Mouse (Mus musculus) limb, embryonic 11.5 days (tissue): Measurements from ENCODE around the gene Krt75. TPM values are rescaled to one million over a fixed set of nuclear protein-coding genes. Genes with fewer than 3 reads are reported as not detected.

Source experiments
- ATAC-seq: fragments of 200-750 bp; cut with Nextera tagmentation; 2 replicates; pipeline ENCODE4 v1.8.0; 2017; ENCODE audit warnings: low read depth; ENCODE audit not compliant: insufficient number of reproducible peaks, low FRiP score, low TSS enrichment
- DNase-seq: peaks from one replicate; pipeline ENCODE4 v3.0.0-alpha.2; 2015; ENCODE audit warnings: low spot score
- H3K27ac ChIP-seq: fragments of 300-500 bp; sonication (generic); replicated peaks from 2 replicates; pipeline ENCODE4 v1.5.1; 2014; ENCODE audit warnings: low read depth, mild to moderate bottlenecking, low read length
- H3K27me3 ChIP-seq: fragments of 300-500 bp; sonication (generic); 2 replicates; pipeline ENCODE4 v1.6.1; 2014; ENCODE audit warnings: mild to moderate bottlenecking, low read length, mixed read lengths; ENCODE audit not compliant: control insufficient read depth, insufficient read depth
- H3K36me3 ChIP-seq: fragments of 300-500 bp; sonication (generic); 2 replicates; pipeline ENCODE4 v1.6.1; 2014; ENCODE audit warnings: mild to moderate bottlenecking, low read length, moderate library complexity, mixed read lengths; ENCODE audit not compliant: control insufficient read depth, insufficient read depth
- H3K4me1 ChIP-seq: fragments of 300-500 bp; sonication (generic); 2 replicates; pipeline ENCODE4 v1.6.1; 2014; ENCODE audit warnings: low read length, mixed read lengths; ENCODE audit not compliant: control insufficient read depth, insufficient read depth
- H3K4me2 ChIP-seq: fragments of 300-500 bp; sonication (generic); 2 replicates; pipeline ENCODE4 v1.6.1; 2014; ENCODE audit warnings: low read depth, mild to moderate bottlenecking, moderate library complexity; ENCODE audit not compliant: severe bottlenecking
- H3K4me3 ChIP-seq: fragments of 300-500 bp; sonication (generic); 2 replicates; pipeline ENCODE4 v1.5.1; 2014; ENCODE audit warnings: low read depth, low read length
- H3K9ac ChIP-seq: fragments of 300-500 bp; sonication (generic); 2 replicates; pipeline ENCODE4 v1.6.1; 2014; ENCODE audit warnings: mild to moderate bottlenecking, low read length
- H3K9me3 ChIP-seq: fragments of 300-500 bp; sonication (generic); 2 replicates; pipeline ENCODE4 v1.6.1; 2016; ENCODE audit warnings: low read length; ENCODE audit not compliant: control insufficient read depth
- WGBS: fragments of 180-500 bp; shearing (Covaris S2); extraction: QIAGEN DNeasy Blood & Tissue Kit; methylation state at CpG from one replicate; pipeline ENCODE4 v1.1.7; 2014; 5-methylcytosine and 5-hydroxymethylcytosine counted together
- polyA plus RNA-seq: library from polyadenylated mRNA; unstranded; fragments of >200 nt; fragmentation: Nextera tagmentation; extraction: Ambion mirVana; gene quantifications from 2 replicates; pipeline ENCODE4 v1.2.1, GENCODE M21; 2014

Gene Krt75
- polyA plus RNA-seq, result not detected in 2 replicates

GRCm38 (mm10) chr15:101573796-101574345 lies at the start of gene Krt75:
Gene Krt75 (minus strand): TSS chr15:101573904.
- H3K36me3 ChIP-seq, result no peaks in the 10 kb centered on the region
- ATAC-seq (no peak), DNase-seq (no peak)
- 60% methylated on average over 15 of the region's 15 CpGs for WGBS
- 0 out of 2 replicates have a peak within 1 kb of the TSS, but pooled peaks have one; percentile 21 for H3K27ac ChIP-seq
- H3K27me3 ChIP-seq, result no peaks in the 10 kb centered on the region
- peaks cover 7% of the 10 kb centered on the region; the same call in 1 of the 2 replicates for H3K4me1 ChIP-seq
- H3K9ac ChIP-seq, result no peak within 1 kb of the TSS
- no peak within 1 kb of the TSS for H3K4me3 ChIP-seq
- no peak within 1 kb of the TSS for H3K4me2 ChIP-seq
- no peaks in the 10 kb centered on the region; the same call in 1 of the 2 replicates for H3K9me3 ChIP-seq

DNA sequence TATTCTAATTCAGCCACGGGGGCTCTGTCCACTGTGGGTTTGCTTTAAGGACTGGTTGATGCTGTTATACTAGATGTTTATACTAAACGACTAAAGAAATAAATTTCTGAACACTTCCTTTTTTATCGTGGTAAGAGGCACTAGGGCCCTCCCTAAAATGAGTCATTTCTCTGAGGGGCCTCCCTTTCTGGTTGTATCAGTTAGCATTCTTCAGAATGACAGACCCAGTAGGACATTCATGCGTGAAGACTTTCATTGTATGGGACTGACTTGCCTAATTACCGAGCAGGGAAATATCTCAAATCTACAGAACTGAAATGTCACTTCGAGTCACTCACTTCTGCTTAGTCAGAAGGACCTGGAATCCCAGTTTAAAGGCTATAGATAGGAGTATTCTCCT lies 25.4 kb upstream of the Krt75 start:
- H3K4me3 ChIP-seq, result no peak overlapping the region
- 77% methylated on average over 6 of the region's 6 CpGs for WGBS
- no peaks in the 10 kb centered on the region for H3K9me3 ChIP-seq
- H3K4me1 ChIP-seq, result no peaks in the 10 kb centered on the region
- ATAC-seq, result no peak
- H3K9ac ChIP-seq, result no peak overlapping the region
- no peaks in the 10 kb centered on the region for H3K36me3 ChIP-seq
- no peak overlapping the region for H3K4me2 ChIP-seq
- no peak overlapping the region for H3K27ac ChIP-seq
- H3K27me3 ChIP-seq, result no peaks in the 10 kb centered on the region
- DNase-seq, result no peak

- Histone ChIP-seq H3K27me3 (no peaks in the 10 kb centered on the region), H3K4me1 (no peaks in the 10 kb centered on the region), H3K9me3 (no peaks in the 10 kb centered on the region), H3K9ac (no peak overlapping the region), H3K4me2 (no peak overlapping the region), H3K27ac (no peak overlapping the region), H3K4me3 (no peak overlapping the region), H3K36me3 (no peaks in the 10 kb centered on the region)
- no peak for ATAC-seq
- DNase-seq, result no peak
- 80% methylated on average over 10 of the region's 10 CpGs for WGBS
These were observed 14.5 kb upstream of the Krt75 start for GRCm38 (mm10) chr15:101588216-101588615.

GRCm38 (mm10) chr15:101584456-101584855 lies 10.8 kb upstream of the Krt75 start:
- WGBS, result 49% methylated on average over 2 of the region's 2 CpGs
- Histone ChIP-seq H3K27me3 (no peaks in the 10 kb centered on the region), H3K27ac (no peak overlapping the region), H3K36me3 (no peaks in the 10 kb centered on the region), H3K9me3 (no peaks in the 10 kb centered on the region), H3K9ac (no peak overlapping the region), H3K4me2 (no peak overlapping the region), H3K4me1 (no peaks in the 10 kb centered on the region), H3K4me3 (no peak overlapping the region)
- DNase-seq, result no peak
- ATAC-seq, result no peak

GRCm38 (mm10) chr15:101583211-101583965 lies 9.7 kb upstream of the Krt75 start:
- H3K4me1 ChIP-seq, result no peaks in the 10 kb centered on the region
- WGBS, result 79% methylated on average over 8 of the region's 8 CpGs
- H3K4me3 ChIP-seq, result no peak overlapping the region

DNA sequence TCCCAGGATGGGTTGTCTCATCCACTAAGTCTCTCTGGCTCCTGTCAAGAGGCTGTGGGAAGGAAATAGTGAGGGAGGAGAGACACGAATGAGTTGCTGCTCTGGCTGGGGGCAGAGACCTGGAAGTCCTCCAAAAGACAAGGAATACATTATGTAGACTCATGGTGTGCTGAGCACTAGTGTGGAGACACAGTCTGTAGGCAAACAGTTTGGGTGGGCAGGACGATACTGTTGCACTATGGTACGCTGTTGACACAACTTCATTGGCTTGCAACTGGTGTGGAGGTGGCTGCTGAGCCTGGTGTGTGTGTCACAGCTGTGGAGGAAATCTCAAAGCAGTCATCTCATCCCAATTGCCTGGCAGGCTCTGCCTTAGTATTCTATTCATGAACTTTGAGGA lies 8.0 kb upstream of the Krt75 start:
- H3K4me3 ChIP-seq, result no peak overlapping the region
- no peaks in the 10 kb centered on the region for H3K4me1 ChIP-seq
- H3K4me2 ChIP-seq, result no peak overlapping the region
- DNase-seq, result no peak
- no peaks in the 10 kb centered on the region for H3K27me3 ChIP-seq
- WGBS, result 85% methylated on average over 3 of the region's 3 CpGs
- H3K27ac ChIP-seq, result no peak overlapping the region
- no peak for ATAC-seq
- no peaks in the 10 kb centered on the region for H3K36me3 ChIP-seq
- H3K9ac ChIP-seq, result no peak overlapping the region
- no peaks in the 10 kb centered on the region for H3K9me3 ChIP-seq

More at GRCm38 (mm10) chr15:101583211-101583965, 9.7 kb upstream of the Krt75 start:
- Histone ChIP-seq H3K27ac (no peak overlapping the region), H3K4me2 (no peak overlapping the region), H3K9ac (no peak overlapping the region), H3K9me3 (no peaks in the 10 kb centered on the region), H3K36me3 (no peaks in the 10 kb centered on the region), H3K27me3 (no peaks in the 10 kb centered on the region)
- DNase-seq, result no peak
- no peak for ATAC-seq

DNA sequence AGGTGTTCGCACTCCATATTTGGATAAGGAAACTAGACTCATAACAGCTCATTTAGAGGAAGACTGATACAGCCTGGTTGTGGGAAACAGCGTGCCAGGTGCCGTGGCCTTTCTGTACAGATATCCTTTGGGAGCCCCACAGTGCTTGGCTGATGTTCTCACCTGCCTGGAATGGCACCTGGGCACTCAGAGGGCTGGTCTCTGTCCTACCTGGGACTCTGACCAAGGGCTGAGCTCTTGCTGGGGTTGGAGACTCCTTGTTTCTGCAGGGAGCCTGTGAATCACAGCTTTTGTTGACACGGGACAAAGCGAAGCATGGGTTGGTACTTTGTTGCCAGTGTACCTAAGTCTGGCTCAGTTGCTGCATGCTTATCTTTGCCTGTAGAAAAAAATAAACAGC lies 1.8 kb upstream of the Krt75 start:
- Histone ChIP-seq H3K9me3 (no peaks in the 10 kb centered on the region; the same call in 1 of the 2 replicates), H3K27me3 (no peaks in the 10 kb centered on the region), H3K4me3 (no peak overlapping the region), H3K4me1 (peaks cover 7% of the 10 kb centered on the region; the same call in 1 of the 2 replicates), H3K9ac (no peak overlapping the region), H3K27ac (no peak overlapping the region), H3K4me2 (no peak overlapping the region), H3K36me3 (no peaks in the 10 kb centered on the region)
- ATAC-seq, result no peak
- WGBS, result 91% methylated on average over 5 of the region's 5 CpGs
- no peak for DNase-seq

GRCm38 (mm10) chr15:101567780-101568179 lies 5.9 kb downstream of the Krt75 start:
- Histone ChIP-seq H3K27me3 (no peaks in the 10 kb centered on the region), H3K4me3 (no peak overlapping the region), H3K36me3 (no peaks in the 10 kb centered on the region), H3K9me3 (no peaks in the 10 kb centered on the region), H3K4me1 (no peaks in the 10 kb centered on the region), H3K4me2 (no peak overlapping the region), H3K27ac (no peak overlapping the region), H3K9ac (no peak overlapping the region)
- DNase-seq (peak; percentile 35), ATAC-seq (no peak)
- WGBS, result 50% methylated on average over 7 of the region's 7 CpGs
